1 mouse cellular context compared by ENCODE assay signal in the genomic region with DNA sequence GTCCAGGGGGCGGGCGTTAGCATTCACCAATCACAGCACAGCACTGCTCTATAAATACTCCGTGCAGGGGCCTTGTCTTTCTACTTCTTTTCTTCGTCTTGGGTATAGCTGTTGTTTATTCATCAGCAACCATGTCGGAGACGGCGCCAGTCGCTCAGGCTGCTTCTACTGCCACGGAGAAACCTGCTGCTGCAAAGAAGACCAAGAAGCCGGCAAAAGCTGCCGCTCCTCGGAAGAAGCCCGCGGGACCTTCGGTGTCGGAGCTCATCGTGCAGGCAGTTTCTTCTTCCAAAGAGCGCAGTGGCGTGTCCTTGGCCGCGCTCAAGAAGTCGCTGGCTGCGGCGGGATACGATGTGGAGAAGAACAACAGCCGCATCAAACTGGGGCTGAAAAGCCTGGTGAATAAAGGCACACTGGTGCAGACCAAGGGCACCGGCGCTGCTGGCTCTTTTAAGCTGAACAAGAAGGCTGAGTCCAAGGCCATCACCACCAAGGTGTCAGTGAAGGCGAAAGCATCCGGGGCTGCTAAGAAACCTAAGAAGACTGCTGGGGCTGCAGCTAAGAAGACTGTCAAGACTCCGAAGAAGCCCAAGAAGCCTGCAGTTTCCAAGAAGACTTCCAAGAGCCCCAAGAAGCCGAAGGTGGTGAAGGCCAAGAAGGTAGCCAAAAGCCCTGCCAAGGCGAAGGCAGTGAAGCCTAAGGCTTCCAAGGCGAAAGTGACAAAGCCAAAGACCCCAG.
TF ChIP-seq lines count a peak whose summit lies in the region.

A gene (plus strand): TSS at position 81 of the 738 bp plus-strand sequence.

TF ChIP-seq in CH12.LX, 34 proteins besides CTCF, POLR2A, EP300 and RAD21 (continued from another document):
- TF ChIP-seq KAT2A (IDR thresholded peaks at IDR 0.05; ENCODE audit: insufficient replicate concordance, low read length) (no peak), ETS1 (conservative IDR thresholded peaks at IDR 0.05; ENCODE audit: low read depth, low read length) (no peak), PAX5 (IDR thresholded peaks at IDR 0.05; ENCODE audit: low read length) (no peak), ZKSCAN1 (IDR thresholded peaks at IDR 0.05; ENCODE audit: borderline replicate concordance, low read depth, low read length) (no peak), NRF1 (IDR thresholded peaks at IDR 0.05; ENCODE audit: low read depth, low read length) (0 out of 2 replicates have a peak, but pooled peaks have one; percentile 4), HCFC1 (IDR thresholded peaks at IDR 0.05; ENCODE audit: low read depth, low read length) (peak; percentile 72), NELFE (IDR thresholded peaks at IDR 0.05; ENCODE audit: low read depth, low read length) (peak; percentile 100), ZNF384 (IDR thresholded peaks at IDR 0.05; ENCODE audit: low read depth, low read length) (no peak), MXI1 (IDR thresholded peaks at IDR 0.05; ENCODE audit: low read depth, low read length) (peak; percentile 32), ZC3H11A (IDR thresholded peaks at IDR 0.05; ENCODE audit: low read depth, low read length) (no peak), MAX (IDR thresholded peaks at IDR 0.05; ENCODE audit: low read length) (0 out of 2 replicates have a peak, but pooled peaks have one; percentile 8), RCOR1 (conservative IDR thresholded peaks at IDR 0.05; ENCODE audit: low read depth, low read length) (peak; percentile 23; the same call in 1 of the 2 replicates), MEF2A (IDR thresholded peaks at IDR 0.05; ENCODE audit: borderline replicate concordance, low read depth, low read length) (0 out of 2 replicates have a peak, but pooled peaks have one; percentile 58), IRF4 (IDR thresholded peaks at IDR 0.05; ENCODE audit: low read depth, low read length) (peak; percentile 5; the same call in 1 of the 2 replicates)
